15 mouse cellular contexts compared by ENCODE assay signal in genomic region chr7:65424519-65424918, GRCm38 (mm10).
DNase-seq lines count a peak whose midpoint lies in the region; ATAC-seq and TF ChIP-seq lines count a peak whose summit lies in the region.
"Had no signal": no experiment of that assay in that cellular context is flagged by ENCODE, and none has a peak within 500 bp of the region (broad histone marks: within the 10 kb centered on the region; RNA-seq: fewer than 3 reads in every experiment).

No protein-coding gene starts in this region.

- no peaks in the 10 kb centered on the region for H3K9me3 ChIP-seq in heart, embryonic 10.5 days
- H3K9me3 ChIP-seq in neural tube, embryonic 15.5 days (replicated peaks), result no peaks in the 10 kb centered on the region
- H3K9me3 ChIP-seq: embryonic facial prominence, embryonic 10.5 days; limb, embryonic 12.5 days; midbrain, embryonic 12.5 days had no signal

- DNase-seq in heart, embryonic 10.5 days (ENCODE audit: low spot score), result no peak
- no peak for DNase-seq in heart, postnatal 25 days (ENCODE audit: low spot score)
- DNase-seq in lung, adult 18-20 months, result peak; percentile 20 to 60
- no peak for DNase-seq in lung, adult 2 months
- peak; percentile 50 to 60 for DNase-seq in kidney, postnatal 4 days
- DNase-seq in adrenal gland, postnatal 25 days, result no peak
- DNase-seq: cerebellum, postnatal 14 days; gastrocnemius, postnatal 36 days; right cerebral cortex, postnatal 14 days had no signal

- WGBS in heart, embryonic 10.5 days, result 80% methylated on average over 8 of the region's 8 CpGs
- 25% methylated on average over 8 of the region's 8 CpGs for WGBS in lung, adult 2 months
- 79% methylated on average over 8 of the region's 8 CpGs for WGBS in neural tube, embryonic 15.5 days

- H3K4me1 ChIP-seq in heart, embryonic 10.5 days, result peaks cover 22% of the 10 kb centered on the region
- peaks cover 17% of the 10 kb centered on the region for H3K4me1 ChIP-seq in lung, adult 2 months (ENCODE audit: control insufficient read depth, insufficient read depth, low read length)
- peaks cover 4% of the 10 kb centered on the region for H3K4me1 ChIP-seq in neural tube, embryonic 15.5 days

- intact Hi-C loops in heart, postnatal 25 days (cut with DNase I), result loop anchor here (5.0 kb wide), 1 partner anchor 37 kb away; no protein-coding TSS in a partner anchor

- TF ChIP-seq CTCF in lung, adult 2 months (IDR thresholded peaks at IDR 0.05; ENCODE audit: insufficient read depth, low read length), result no peak

- H3K4me2 ChIP-seq in neural tube, embryonic 15.5 days, result no peak overlapping the region
- H3K4me2 ChIP-seq: limb, embryonic 12.5 days; midbrain, embryonic 12.5 days had no signal

- no peaks in the 10 kb centered on the region for H3K27me3 ChIP-seq in heart, embryonic 10.5 days (ENCODE audit: insufficient read depth, poor library complexity, severe bottlenecking)
- H3K27me3 ChIP-seq in neural tube, embryonic 15.5 days (replicated peaks), result no peaks in the 10 kb centered on the region
- H3K27me3 ChIP-seq: limb, embryonic 12.5 days; midbrain, embryonic 12.5 days had no signal

- TF ChIP-seq POLR2A in lung, adult 2 months (IDR thresholded peaks at IDR 0.05; ENCODE audit: borderline replicate concordance, extremely low read depth, low read depth, low read length), result no peak

- peak; percentile 37; the same call in 1 of the 2 replicates for ATAC-seq in megakaryocyte progenitor cell, adult 5-6 weeks (replicated peaks; ENCODE audit: poor library complexity)
- no peak for ATAC-seq in neural tube, embryonic 15.5 days (ENCODE audit: low FRiP score)

- H3K27ac ChIP-seq in heart, embryonic 10.5 days, result peak overlapping the region; percentile 47; the same call in 1 of the 2 replicates
- H3K27ac ChIP-seq in neural tube, embryonic 15.5 days (replicated peaks), result no peak overlapping the region
- H3K27ac ChIP-seq: embryonic facial prominence, embryonic 10.5 days; limb, embryonic 12.5 days; midbrain, embryonic 12.5 days had no signal

- H3K9ac ChIP-seq in neural tube, embryonic 15.5 days (replicated peaks), result no peak overlapping the region
- H3K9ac ChIP-seq: limb, embryonic 12.5 days; midbrain, embryonic 12.5 days had no signal

- no peaks in the 10 kb centered on the region for H3K36me3 ChIP-seq in heart, embryonic 10.5 days
- no peaks in the 10 kb centered on the region for H3K36me3 ChIP-seq in neural tube, embryonic 15.5 days
- H3K36me3 ChIP-seq: embryonic facial prominence, embryonic 10.5 days; limb, embryonic 12.5 days; midbrain, embryonic 12.5 days had no signal

- H3K4me3 ChIP-seq in heart, embryonic 10.5 days, result no peak overlapping the region
- no peak overlapping the region for H3K4me3 ChIP-seq in lung, adult 2 months (replicated peaks; ENCODE audit: extremely low read depth, low read depth, low read length)
- H3K4me3 ChIP-seq in neural tube, embryonic 15.5 days (replicated peaks), result no peak overlapping the region
- H3K4me3 ChIP-seq: embryonic facial prominence, embryonic 10.5 days; erythroblast, embryonic 14.5 days; limb, embryonic 12.5 days; midbrain, embryonic 12.5 days had no signal

Comparison
In these comparisons a context has a peak if more than half of its experiments do, and no peak if none do; other contexts are left out.
1. DNase-seq: peak in lung, adult 18-20 months (2 of 2) and kidney, postnatal 4 days (2 of 2); none in heart, embryonic 10.5 days (single experiment), heart, postnatal 25 days (single experiment), lung, adult 2 months (single experiment) and adrenal gland, postnatal 25 days (single experiment).